Mouse (Mus musculus): ENCODE results near the gene Tubgcp3. TPM values are rescaled to one million over a fixed set of nuclear protein-coding genes. Genes with fewer than 3 reads are reported as not detected.
"Not testable (repeated sequence)": the region's sequence is repeated elsewhere in the genome, so short reads cannot be mapped to it uniquely, and the experiment has no call there.

The Tubgcp3 gene
- 45.7 and 62.5 TPM in 2 replicates for total RNA-seq (2014; fragmentation: Nextera tagmentation)
- total RNA-seq (2017), result 51.3 and 53.6 TPM in 2 replicates

DNA sequence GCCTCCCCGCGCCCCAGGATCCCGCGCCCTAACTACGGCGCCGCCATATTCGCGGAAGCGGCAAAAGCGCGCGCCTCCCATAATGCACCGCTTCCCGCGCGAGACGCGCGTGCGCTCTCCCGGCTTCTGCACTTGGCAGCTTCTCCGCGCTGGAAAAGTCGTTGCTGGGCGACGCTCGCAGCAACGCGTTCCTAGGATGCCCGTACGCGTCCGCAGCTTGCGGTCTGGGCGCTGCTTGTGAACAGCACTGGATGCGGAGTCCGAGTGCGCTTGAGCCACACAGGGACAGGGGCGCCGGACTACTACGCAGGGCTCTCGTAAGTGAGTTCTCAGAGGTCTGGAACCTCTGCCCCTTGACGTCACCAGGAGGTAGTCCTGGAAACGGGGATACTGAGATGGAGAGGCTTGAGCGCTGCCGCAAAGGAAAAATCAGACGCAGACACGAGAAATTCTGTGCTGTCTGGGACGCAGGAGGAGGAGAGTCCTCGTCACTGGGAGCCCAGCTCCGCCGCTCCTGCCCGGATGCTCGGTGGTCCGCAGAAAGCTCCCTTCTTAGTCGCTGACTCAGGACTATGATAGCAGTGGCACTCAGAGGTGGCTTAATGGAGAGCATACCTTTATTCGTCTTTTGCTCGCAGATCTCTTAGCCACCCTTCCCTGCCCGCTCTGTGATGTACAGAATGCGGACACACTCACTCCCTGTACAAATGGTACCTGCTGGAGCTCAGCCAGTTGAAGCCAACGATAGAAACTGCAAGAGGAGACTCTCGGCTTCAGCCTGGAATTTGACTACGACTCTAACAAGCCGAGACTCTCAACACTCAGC is at the start of gene Tubgcp3:
Gene Tubgcp3 (minus strand): TSS at position 193 of the 826 bp plus-strand sequence.
- peak; percentile 92 for ATAC-seq (replicated peaks; ENCODE audit: poor library complexity, severe bottlenecking)

DNA sequence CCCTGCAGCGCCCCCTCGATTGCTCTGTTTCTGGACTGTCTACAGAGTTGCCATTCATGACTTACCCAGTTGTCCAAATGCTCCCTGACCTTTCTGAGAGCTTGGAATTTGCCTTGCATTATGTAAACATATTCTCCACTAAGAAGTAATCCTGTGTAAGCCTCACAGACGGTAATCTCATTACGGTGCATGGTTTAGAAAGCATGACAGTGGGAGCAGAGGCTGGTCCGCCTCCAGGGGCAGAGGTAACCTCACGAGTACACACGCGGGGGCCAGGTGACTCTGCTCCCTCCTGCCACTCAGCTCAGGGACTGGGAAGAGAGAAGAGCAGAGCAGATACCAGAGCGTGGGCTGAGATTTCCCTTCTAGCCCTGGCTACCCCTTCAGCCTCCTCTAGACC is 47.0 kb upstream of the Tubgcp3 start:
- no peak for ATAC-seq (replicated peaks; ENCODE audit: poor library complexity, severe bottlenecking)

DNA sequence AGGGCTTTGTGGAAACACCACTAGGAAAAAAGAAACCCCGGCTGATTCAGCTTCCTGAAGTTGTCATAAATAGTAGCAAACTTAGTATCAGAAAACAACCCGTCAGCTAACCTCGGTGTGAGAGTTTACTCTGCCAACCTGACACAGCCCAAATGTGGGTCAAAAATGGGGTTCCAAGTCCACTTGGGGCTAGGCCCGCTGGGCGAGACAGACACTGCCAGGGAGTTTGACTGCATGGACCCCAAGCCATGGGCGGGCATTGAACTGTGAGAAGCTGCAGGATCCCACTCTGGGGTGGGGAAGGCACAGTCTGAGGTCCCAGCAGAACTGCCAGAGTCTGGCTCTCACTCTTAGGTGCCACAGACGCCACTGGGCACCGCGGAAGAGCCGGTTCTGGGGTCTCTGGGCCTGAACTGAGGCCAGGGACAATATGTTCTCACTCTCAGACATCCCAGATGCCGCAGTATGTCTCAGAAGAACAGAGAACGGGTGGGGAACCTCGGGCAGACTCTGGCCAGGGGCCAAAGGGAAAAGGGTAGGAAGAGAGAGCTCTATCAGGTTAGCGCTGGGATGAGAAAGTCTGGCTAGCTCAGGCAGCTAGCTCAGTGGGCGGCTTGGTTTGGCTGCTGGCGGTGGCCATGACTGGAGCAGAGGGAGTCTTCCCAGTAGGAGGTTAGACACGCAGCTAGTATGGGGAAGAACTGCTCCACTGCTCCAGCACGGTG is 44.0 kb upstream of the Tubgcp3 start:
- no peak for ATAC-seq (replicated peaks; ENCODE audit: poor library complexity, severe bottlenecking)

DNA sequence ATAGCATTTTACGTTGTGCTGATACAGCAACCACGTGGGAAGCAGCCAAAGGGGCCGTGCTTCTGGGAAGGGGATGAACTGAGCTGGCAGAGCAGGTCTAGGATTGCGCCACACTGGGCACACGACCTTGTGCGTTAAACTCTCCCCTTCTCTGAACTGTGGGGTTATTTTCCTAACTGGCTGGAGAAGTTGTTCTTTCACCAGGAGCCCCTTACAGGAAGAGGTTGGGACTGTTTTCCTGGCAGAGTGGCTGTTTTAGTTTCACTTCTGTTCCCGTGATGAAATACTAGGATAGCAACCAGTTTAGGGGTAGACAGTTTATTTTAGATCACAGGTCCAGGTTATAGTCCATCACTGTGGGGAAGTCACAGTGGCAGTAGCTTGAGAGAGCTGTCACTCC is 39.6 kb upstream of the Tubgcp3 start:
- peak; percentile 86 for ATAC-seq (replicated peaks; ENCODE audit: poor library complexity, severe bottlenecking)

DNA sequence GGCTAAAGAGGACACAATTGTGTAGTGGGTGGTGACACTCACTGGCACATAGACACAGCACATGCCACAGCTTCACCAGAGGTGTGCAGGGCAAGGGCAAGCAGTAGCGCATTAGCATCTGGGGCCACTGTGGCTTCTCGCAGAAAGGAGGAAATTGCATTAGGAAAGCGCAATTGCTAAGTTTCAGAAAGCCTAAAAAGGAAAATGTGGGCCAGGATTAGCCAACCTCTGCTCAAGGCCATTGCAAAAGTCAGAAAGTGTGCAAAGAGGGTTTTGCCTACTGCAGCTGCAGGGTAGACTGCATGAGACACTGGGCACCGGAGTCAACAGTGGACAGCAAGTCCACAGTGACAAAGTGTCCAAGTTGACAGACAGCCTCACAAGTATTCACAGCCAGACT is 31.5 kb upstream of the Tubgcp3 start:
- ATAC-seq (replicated peaks; ENCODE audit: poor library complexity, severe bottlenecking), result peak; percentile 84

DNA sequence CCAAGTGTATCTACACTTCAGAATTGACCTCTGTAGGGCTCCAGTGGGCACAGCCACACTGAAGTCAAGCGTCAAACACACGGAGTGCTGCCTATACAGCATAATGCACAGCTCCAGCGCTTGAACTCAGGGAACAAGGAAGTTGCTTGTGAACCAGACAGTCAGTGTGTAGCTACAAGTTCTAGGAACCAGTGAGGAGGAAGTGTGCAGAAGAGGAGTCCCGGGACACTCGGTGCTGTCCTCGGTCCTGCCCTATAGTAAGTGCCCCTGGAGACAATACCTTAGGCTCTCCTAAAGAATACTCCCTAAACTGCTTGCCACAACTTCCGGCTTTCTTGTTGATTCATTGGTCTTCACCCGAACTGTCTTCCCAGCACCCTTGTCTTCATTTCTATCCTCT is 30.2 kb upstream of the Tubgcp3 start:
- ATAC-seq (replicated peaks; ENCODE audit: poor library complexity, severe bottlenecking), result peak; percentile 77

DNA sequence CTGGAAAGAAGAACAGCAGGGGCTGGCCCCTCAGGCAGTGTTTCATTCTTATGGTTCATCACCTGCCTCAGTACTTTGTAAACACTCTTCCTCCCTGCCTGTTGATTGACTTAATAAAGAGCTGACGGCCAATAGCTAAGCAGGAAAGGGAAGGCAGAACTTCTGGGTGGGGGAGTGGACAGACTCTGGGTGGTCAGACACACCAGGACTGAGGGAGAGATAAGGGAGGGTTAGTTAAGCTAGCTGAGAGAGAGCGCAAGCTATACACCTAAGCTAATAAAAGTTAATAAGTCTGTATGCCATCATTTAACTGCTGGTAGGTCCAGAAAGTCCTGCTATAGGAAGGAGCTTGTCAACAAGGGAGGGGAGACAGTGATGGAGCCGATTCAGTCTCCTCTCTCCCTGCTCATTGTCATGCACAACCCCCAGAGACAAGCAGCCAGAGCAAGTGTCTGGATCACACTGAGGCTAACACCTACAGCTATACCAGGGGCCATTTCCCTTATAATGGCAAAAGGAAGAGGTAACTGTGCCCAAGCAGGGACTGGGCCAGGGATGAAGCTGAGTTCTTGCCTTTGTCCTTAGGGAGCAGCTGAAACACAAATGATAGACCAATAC is 26.7 kb upstream of the Tubgcp3 start:
- ATAC-seq (replicated peaks; ENCODE audit: poor library complexity, severe bottlenecking), result no peak

DNA sequence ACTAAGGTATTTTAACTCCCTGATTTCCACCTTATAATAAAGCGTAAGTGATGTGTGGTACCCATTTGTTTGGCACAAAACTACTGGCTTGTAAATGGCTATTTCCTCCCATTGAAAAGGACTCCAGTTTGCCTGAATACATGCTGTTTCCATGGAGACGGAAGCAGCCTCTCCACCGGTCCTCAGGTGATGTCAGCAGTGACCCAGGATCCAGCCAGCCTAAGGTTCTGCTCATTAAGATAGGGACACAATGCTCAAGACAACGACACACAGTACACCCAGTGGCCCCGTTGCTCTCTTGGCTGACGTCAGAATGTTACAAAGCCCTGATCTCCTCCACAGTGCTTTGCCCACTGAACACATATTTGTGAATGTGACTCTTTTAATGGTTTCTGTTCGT is 16.8 kb upstream of the Tubgcp3 start:
- no peak for ATAC-seq (replicated peaks; ENCODE audit: poor library complexity, severe bottlenecking)

DNA sequence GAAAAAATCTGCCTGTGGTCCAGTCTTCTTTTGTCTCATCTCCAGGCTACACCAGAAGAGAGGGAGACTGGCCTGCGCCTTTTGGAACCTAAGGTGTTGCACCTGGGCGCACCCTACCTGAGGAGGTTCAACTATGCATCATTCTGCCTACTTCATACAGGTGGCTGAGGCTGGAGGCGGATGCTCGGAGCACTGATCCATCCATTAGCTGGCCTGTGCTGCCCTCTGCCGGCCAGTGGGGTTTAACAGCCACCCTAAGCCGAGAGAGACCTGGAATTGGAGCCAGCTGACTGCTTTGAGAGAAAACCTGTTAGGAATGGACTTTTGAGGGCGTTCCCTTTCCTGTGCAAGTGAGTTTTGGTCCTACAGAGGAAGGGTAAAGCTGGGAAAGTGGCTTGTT is 5.5 kb upstream of the Tubgcp3 start:
- peak; percentile 95 for ATAC-seq (replicated peaks; ENCODE audit: poor library complexity, severe bottlenecking)

DNA sequence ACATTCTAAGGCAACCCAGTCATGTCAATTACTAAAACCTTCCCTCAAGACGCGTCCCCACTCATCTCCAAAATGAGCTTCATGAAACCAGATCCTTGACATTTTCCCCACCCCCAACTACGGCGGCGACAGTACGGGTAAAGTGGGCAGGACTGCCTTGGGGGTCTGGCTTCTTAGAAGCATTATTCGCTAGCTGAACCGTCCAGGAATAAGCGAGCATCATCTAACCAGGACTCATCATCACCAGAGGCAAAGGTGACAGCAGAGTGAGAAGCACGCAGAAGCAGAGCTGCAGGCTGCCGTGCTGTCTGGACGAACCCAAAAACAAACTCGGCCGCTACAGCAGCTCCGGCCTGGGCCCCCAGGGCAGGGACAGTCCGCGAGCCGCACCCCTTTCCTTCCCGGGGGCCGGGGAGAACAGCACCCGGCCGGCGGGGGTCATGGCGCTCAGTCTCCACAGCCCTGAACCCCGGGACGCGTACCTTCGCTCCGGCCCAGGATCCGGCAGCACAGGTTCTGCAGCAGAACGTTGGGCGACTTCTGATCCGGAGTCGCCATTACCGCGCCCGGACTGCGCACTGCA is 484 bp downstream of the Tubgcp3 start:
- ATAC-seq (replicated peaks; ENCODE audit: poor library complexity, severe bottlenecking), result peak; percentile 68

DNA sequence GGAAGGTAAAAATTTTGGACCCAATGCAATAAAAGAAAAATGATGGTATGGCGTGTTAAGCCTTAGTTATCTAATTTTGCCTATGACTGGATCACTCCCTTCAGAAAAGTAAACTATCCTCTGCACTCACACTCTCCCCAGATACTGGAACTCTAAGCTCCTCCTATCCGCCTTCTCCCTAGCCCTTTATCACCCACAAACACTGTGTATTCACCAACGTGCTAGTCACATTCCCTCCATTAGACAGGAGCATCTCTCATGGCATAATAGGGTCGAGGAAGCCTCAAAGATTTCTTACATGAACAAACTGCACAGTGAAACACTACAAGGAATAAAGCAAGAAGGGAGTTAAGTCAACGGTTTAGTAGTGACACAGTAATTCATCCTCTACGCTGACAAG is 1.1 kb downstream of the Tubgcp3 start:
- ATAC-seq (replicated peaks; ENCODE audit: poor library complexity, severe bottlenecking), result no peak

DNA sequence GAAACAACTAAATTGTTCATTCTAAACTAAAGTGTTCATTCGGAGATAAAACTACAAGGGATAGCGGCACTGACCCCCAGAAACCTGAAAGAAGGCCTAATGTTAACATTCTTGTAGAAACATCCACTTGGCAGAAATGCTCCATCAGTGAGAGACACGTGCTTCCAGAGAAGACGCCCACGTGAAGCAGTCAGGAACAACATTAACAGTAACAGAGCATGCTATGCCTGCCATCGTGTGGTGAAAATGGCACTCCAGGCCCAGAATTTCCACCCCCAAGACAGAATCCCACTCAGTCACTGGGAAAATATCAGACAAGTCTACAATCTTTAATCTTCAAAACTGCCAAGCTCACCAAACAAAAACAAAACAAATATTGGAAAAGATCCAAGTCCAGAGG is 3.2 kb downstream of the Tubgcp3 start:
- no peak for ATAC-seq (replicated peaks; ENCODE audit: poor library complexity, severe bottlenecking)

DNA sequence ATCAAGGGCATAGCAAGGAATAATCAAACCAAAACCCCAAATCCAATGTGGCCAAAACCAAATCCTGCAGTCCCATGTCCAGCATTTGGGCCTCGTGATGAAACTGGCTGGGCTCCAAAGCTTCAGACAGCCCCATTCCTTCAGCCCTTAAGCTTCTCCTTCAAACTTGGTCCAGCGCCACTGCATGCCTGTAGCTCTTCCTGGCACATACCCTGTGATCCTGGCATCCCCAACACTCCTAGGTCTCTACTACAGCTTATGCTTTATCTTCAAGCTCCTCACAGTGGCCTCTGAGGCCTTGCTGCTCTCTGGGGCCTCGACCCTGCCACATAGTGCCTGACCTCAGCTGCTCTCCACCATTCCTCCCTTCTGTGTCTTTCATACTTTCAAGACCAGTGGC is 5.5 kb downstream of the Tubgcp3 start:
- ATAC-seq (replicated peaks; ENCODE audit: poor library complexity, severe bottlenecking), result not testable (repeated sequence)

DNA sequence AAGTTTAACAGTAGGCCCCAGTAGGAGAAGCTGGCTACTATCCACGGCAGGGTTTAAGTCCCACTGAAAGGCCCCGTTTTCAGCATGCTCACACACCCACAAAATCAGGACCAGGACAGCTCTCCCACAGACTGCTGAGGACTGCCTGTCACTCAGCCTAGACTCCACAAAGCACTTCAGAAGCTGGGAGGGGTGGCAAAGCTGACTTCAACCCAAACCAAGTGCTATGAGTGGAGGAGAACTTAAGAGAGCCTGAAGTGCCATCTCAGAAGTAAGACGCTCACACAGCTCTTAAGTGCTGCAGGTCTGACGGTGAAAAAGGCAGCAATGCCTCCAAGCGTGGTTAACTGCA is 9.0 kb downstream of the Tubgcp3 start:
- ATAC-seq (replicated peaks; ENCODE audit: poor library complexity, severe bottlenecking), result no peak

DNA sequence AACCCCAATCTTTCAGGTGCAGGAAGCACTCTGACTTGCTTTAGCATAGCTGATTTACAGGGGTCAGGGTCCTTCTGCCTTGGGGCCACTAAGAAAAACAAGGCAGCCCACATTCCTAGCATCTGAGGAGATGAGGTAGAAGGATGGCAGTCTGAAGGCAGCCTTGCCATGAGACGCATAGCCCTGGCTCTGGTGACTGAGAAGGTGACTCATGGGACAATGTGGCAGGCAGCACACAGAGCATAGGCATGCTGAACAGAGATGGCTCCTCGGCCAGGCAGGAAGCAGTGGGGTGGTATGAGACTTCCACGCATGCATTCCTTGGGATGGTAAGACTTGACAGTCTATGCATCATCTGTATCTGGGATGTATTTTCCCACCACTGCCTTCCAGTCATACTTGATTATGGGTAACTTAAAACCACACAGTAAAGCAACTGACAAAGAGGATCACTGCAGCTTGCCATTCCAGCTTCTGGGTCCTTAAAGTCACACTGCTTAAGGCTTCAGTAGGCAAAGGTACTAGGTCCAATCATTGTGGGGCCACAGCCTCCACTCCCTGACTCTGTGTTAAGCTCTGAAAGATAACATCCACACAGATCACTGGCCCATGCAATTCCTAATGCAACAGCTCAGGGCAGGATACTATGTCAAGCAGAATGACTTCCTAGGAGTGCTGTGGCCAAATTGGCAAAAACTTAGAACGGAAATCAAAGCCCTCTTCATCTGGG is 9.5 kb downstream of the Tubgcp3 start:
- no peak for ATAC-seq (replicated peaks; ENCODE audit: poor library complexity, severe bottlenecking)

DNA sequence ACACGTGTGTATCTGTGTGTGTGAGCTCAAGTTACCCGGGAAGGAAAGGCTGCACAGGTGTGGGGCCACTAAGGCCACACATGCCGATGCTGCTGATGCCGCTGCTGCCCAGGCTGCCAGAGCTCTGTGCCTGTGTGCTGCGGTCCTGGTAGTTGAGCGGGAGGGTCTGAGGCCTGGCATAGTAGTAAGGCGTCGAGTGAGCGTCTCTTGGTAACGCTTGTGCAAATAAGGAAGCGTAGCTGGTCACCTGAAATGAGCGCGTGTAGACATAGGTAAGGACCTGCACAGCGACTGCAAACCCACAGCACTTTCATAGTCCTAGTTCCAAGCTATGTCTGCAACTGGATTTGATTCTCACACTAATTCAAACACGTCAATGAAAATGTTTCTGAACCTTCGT is 14.6 kb downstream of the Tubgcp3 start:
- ATAC-seq (replicated peaks; ENCODE audit: poor library complexity, severe bottlenecking), result no peak

DNA sequence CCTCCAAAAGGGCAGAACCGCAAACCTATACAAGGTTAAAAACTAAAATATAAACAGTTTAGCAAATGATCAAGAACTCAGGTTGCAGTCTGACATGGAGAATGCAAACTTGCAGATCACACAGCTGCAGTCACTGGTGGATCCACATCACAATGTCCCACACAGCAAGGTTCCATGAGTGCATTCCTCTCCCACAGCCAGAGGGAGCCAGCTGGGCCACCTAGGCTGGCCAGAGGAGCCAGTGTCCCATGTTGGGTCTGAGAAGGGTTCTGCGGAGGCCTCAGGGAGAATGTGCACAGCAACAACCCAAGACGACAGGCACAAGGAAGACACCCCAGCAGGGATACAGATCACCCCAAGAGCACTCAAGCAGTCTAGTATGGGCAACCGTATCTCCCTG is 20.8 kb downstream of the Tubgcp3 start:
- ATAC-seq (replicated peaks; ENCODE audit: poor library complexity, severe bottlenecking), result no peak

DNA sequence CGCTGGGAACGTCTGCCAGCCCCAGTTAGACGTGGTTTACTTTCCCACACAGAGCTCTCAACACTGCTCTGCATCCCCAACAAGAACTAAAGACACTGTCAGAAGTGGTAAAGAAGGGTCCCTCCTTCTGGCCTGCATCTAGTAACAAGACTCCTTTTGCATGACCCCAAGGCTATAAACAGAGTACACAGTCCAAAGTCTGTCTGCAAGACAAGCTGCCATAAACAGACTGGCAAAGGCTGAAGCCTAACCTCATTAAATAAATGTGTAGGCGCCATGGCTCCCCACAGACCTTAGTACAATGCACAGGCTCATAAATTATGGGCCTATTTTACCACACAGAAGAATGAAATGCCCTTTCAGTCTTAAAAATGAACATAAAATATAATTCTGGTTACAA is 21.6 kb downstream of the Tubgcp3 start:
- ATAC-seq (replicated peaks; ENCODE audit: poor library complexity, severe bottlenecking), result no peak

DNA sequence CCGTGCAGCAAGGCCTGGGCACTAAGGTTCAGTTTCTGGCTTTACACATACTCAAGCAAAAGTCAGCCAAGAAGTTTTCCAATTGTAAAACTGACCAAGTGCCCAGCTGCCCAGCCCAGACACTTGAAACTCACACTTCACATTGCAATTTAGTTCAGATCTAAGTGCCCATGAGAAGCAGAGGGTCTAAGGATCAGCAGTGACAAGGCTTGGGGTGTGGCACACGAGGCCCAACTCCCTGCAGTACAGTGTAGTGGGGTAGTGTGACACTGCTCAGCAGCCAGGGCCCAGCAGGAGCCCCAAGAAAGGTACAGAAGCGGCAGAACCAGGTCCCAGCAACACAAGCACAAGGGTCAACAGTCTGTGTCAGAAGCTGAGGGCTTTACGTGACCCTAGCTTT is 23.1 kb downstream of the Tubgcp3 start:
- ATAC-seq (replicated peaks; ENCODE audit: poor library complexity, severe bottlenecking), result no peak

DNA sequence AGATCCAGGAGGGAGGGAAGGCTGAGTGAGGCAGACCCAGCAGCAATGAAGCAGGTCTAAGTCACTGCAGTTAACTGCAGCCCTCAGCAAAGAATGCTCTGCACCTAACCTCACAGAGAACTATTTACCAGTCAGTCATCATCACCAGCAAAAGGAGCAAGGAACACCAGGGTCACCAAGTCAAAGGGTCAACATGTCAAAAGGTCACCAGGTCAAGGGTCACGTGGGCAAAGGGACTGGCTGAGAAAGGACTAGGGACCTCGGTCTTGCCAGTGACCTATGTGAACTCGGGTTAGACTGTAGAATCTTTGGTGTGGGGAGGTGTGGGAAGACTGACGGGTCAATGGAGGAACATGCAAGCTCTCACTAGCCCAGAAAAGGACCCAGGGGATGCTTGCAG is 25.5 kb downstream of the Tubgcp3 start:
- no peak for ATAC-seq (replicated peaks; ENCODE audit: poor library complexity, severe bottlenecking)

All from granulocyte monocyte progenitor cell, adult 5-6 weeks (primary cell).